Mouse (Mus musculus) myocyte (in vitro differentiated cells): ENCODE results near the gene Pced1a. TPM values are rescaled to one million over a fixed set of nuclear protein-coding genes. Genes with fewer than 3 reads are reported as not detected.

Experiments used
- H3K27me3 ChIP-seq: one replicate; pipeline ENCODE4 v1.6.1; 2011; ENCODE audit not compliant: control insufficient read depth, insufficient read depth, insufficient read length
- H3K36me3 ChIP-seq: one replicate; pipeline ENCODE4 v1.6.1; 2011; ENCODE audit not compliant: control insufficient read depth, insufficient read depth
- H3K4me2 ChIP-seq: one replicate; pipeline ENCODE4 v1.6.1; 2011; ENCODE audit warnings: low read depth, control low read depth
- H3K4me3 ChIP-seq: one replicate; pipeline ENCODE4 v1.5.1; 2011; ENCODE audit warnings: mild to moderate bottlenecking, control low read depth, moderate library complexity
- H3K79me2 ChIP-seq: one replicate; pipeline ENCODE4 v1.6.1; 2011; ENCODE audit not compliant: control insufficient read depth, insufficient read depth
- H3ac ChIP-seq: one replicate; pipeline ENCODE4 v1.6.1; 2011; ENCODE audit not compliant: control insufficient read depth, insufficient read length
- CEBPB ChIP-seq: IDR thresholded peaks from 2 replicates; pipeline ENCODE4 v1.6.1; 2011; ENCODE audit warnings: mild to moderate bottlenecking, moderate library complexity; ENCODE audit not compliant: poor library complexity, insufficient read depth, severe bottlenecking
- E2F4 ChIP-seq: IDR thresholded peaks from one replicate; pipeline ENCODE4 v1.6.1; 2011; ENCODE audit warnings: mild to moderate bottlenecking, control low read depth, moderate library complexity; ENCODE audit not compliant: insufficient read depth
- MAX ChIP-seq: IDR thresholded peaks from one replicate; pipeline ENCODE4 v1.6.1; 2011; ENCODE audit warnings: low read depth, mild to moderate bottlenecking, control low read depth
- MYOD1 ChIP-seq, 3 experiments: IDR thresholded peaks; one replicate each; pipeline ENCODE4 v1.6.1; 2011; ENCODE audit warnings: control low read depth in 2 of 3, low read depth in 2 of 3, mild to moderate bottlenecking in 2 of 3, moderate library complexity in 1 of 3; ENCODE audit not compliant: insufficient read length in 2 of 3, control insufficient read depth in 1 of 3
- MYOG ChIP-seq, 3 experiments: IDR thresholded peaks; one replicate each; pipeline ENCODE4 v1.6.1; 2011; ENCODE audit warnings: control low read depth in 2 of 3, low read depth in 2 of 3, mild to moderate bottlenecking in 2 of 3; ENCODE audit not compliant: insufficient read length in 2 of 3, control insufficient read depth in 1 of 3, insufficient read depth in 1 of 3
- POLR2A ChIP-seq: IDR thresholded peaks from one replicate; pipeline ENCODE4 v1.6.1; 2011; ENCODE audit warnings: low read depth, mild to moderate bottlenecking, control low read depth, moderate library complexity; ENCODE audit not compliant: insufficient read length
- POLR2AphosphoS2 ChIP-seq: IDR thresholded peaks from one replicate; pipeline ENCODE4 v1.6.1; 2011; ENCODE audit warnings: low read depth, control low read depth; ENCODE audit not compliant: insufficient read length
- REST ChIP-seq: IDR thresholded peaks from one replicate; pipeline ENCODE4 v1.6.1; 2011; ENCODE audit warnings: mild to moderate bottlenecking, control low read depth, moderate library complexity; ENCODE audit not compliant: insufficient read depth, insufficient read length
- SRF ChIP-seq: IDR thresholded peaks from one replicate; pipeline ENCODE4 v1.6.1; 2011; ENCODE audit warnings: low read depth; ENCODE audit not compliant: control insufficient read depth, insufficient read length
- TCF12 ChIP-seq: IDR thresholded peaks from one replicate; pipeline ENCODE4 v1.6.1; 2011; ENCODE audit warnings: mild to moderate bottlenecking, control low read depth; ENCODE audit not compliant: poor library complexity, insufficient read depth, severe bottlenecking
- TCF3 ChIP-seq: IDR thresholded peaks from one replicate; pipeline ENCODE4 v1.6.1; 2011; ENCODE audit warnings: low read depth, control low read depth; ENCODE audit not compliant: insufficient read length
- USF1 ChIP-seq: IDR thresholded peaks from one replicate; pipeline ENCODE4 v1.6.1; 2011; ENCODE audit warnings: low read depth, mild to moderate bottlenecking, control low read depth, moderate library complexity
- polyA plus RNA-seq: library from polyadenylated mRNA; unstranded; fragments of >200 nt; fragmentation: generic; extraction: Trizol; gene quantifications from one replicate; pipeline ENCODE4 v1.2.1, GENCODE M21; 2012; ENCODE audit warnings: missing spikeins

The Pced1a gene
- 10.9 TPM for polyA plus RNA-seq

GRCm38 (mm10) chr2:130424126-130424853 is at the start of gene Pced1a, which contains the start of gene Vps16:
Pced1a (minus strand) TSS chr2:130424701.
Vps16 (plus strand) TSS chr2:130424339.
- no peaks in the 10 kb centered on the region for H3K27me3 ChIP-seq
- peak within 1 kb of the TSS; percentile 99 for H3K4me3 ChIP-seq
- TF ChIP-seq MYOD1 (IDR thresholded peaks at IDR 0.05; ENCODE audit: control insufficient read depth in 1 of 3, insufficient read length in 2 of 3, low read depth in 2 of 3): no peak
- TF ChIP-seq SRF: no peak
- TF ChIP-seq USF1: peak; percentile 99
- peak; percentile 77 for TF ChIP-seq POLR2A
- TF ChIP-seq REST: no peak
- TF ChIP-seq TCF3: no peak
- no peak for TF ChIP-seq TCF12
- TF ChIP-seq MYOG (IDR thresholded peaks at IDR 0.05; ENCODE audit: control insufficient read depth in 1 of 3, insufficient read depth in 1 of 3, insufficient read length in 2 of 3, low read depth in 2 of 3): no peak
- TF ChIP-seq E2F4: peak; percentile 70
- TF ChIP-seq CEBPB: no peak
- no peak for TF ChIP-seq MAX
- TF ChIP-seq POLR2AphosphoS2: peak; percentile 81
- H3K36me3 ChIP-seq: no peaks in the 10 kb centered on the region
- peaks cover 44% of the 10 kb centered on the region for H3K79me2 ChIP-seq
- peak within 1 kb of the TSS; percentile 44 for H3ac ChIP-seq
- peak within 1 kb of the TSS; percentile 91 for H3K4me2 ChIP-seq

GRCm38 (mm10) chr2:130472908-130473510 is 48.5 kb upstream of the Pced1a start:
- Histone ChIP-seq H3ac (no peak overlapping the region), H3K36me3 (no peaks in the 10 kb centered on the region), H3K27me3 (no peaks in the 10 kb centered on the region), H3K79me2 (peaks cover 88% of the 10 kb centered on the region), H3K4me3 (no peak overlapping the region), H3K4me2 (no peak overlapping the region)
- TF ChIP-seq SRF: no peak
- TF ChIP-seq E2F4: no peak
- no peak for TF ChIP-seq POLR2AphosphoS2
- TF ChIP-seq MYOD1 (IDR thresholded peaks at IDR 0.05; ENCODE audit: control insufficient read depth in 1 of 3, insufficient read length in 2 of 3, low read depth in 2 of 3): no peak
- no peak for TF ChIP-seq REST
- TF ChIP-seq USF1: no peak
- no peak for TF ChIP-seq POLR2A
- no peak for TF ChIP-seq MAX
- no peak for TF ChIP-seq MYOG (IDR thresholded peaks at IDR 0.05; ENCODE audit: control insufficient read depth in 1 of 3, insufficient read depth in 1 of 3, insufficient read length in 2 of 3, low read depth in 2 of 3)
- no peak for TF ChIP-seq TCF12
- TF ChIP-seq TCF3: no peak
- TF ChIP-seq CEBPB: no peak

GRCm38 (mm10) chr2:130469935-130470334 is 45.4 kb upstream of the Pced1a start:
- Histone ChIP-seq H3K4me3 (no peak overlapping the region), H3K79me2 (peaks cover 87% of the 10 kb centered on the region), H3K36me3 (no peaks in the 10 kb centered on the region), H3K27me3 (no peaks in the 10 kb centered on the region), H3K4me2 (no peak overlapping the region), H3ac (no peak overlapping the region)
- no peak for TF ChIP-seq POLR2A
- TF ChIP-seq MYOG (IDR thresholded peaks at IDR 0.05; ENCODE audit: control insufficient read depth in 1 of 3, insufficient read depth in 1 of 3, insufficient read length in 2 of 3, low read depth in 2 of 3): no peak
- no peak for TF ChIP-seq USF1
- TF ChIP-seq MAX: no peak
- no peak for TF ChIP-seq REST
- TF ChIP-seq CEBPB: no peak
- no peak for TF ChIP-seq TCF3

GRCm38 (mm10) chr2:130469366-130469765 is 44.9 kb upstream of the Pced1a start:
- Histone ChIP-seq H3K79me2 (peaks cover 89% of the 10 kb centered on the region), H3K27me3 (no peaks in the 10 kb centered on the region), H3K4me2 (no peak overlapping the region), H3K4me3 (no peak overlapping the region), H3ac (no peak overlapping the region), H3K36me3 (no peaks in the 10 kb centered on the region)
- TF ChIP-seq POLR2AphosphoS2 (no peak), MYOD1 (IDR thresholded peaks at IDR 0.05; ENCODE audit: control insufficient read depth in 1 of 3, insufficient read length in 2 of 3, low read depth in 2 of 3) (no peak), POLR2A (no peak), TCF3 (no peak), REST (no peak), TCF12 (no peak)
